Mouse (Mus musculus): ENCODE measurements at regions not wholly inside any gene's neighbourhood (a gene's known extent, or its start where the extent isn't known, plus 50 kb on each side); places are given as distances from the start of the nearest gene placed in this dataset.

DNA sequence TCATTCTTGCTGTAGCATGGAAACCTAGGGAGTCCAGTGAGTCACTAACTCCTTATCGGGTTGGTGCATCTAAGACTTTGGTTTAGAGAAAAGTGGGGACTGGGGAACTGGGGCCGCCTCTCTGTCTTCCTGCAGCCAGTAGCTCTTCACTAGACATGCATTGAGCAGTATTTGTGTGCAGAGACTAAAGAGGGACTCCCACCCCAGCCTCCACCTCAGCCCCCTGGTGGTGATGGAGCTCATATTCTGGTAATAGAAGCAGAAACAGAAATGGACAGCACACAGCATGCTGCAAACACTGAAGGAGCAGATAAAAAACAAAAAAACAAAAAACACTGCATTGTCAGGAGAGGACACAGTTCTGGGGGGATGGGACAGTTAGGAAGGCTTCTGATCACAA lies 73.3 kb upstream of the Mgme1 start:
- TF ChIP-seq FLI1 (IDR thresholded peaks at IDR 0.05; ENCODE audit: low read length), result no peak
- no peak for TF ChIP-seq GATA1 (IDR thresholded peaks at IDR 0.05; ENCODE audit: borderline replicate concordance, low read length)

Data from megakaryocyte, embryonic 14.5 days (primary cell).